Mouse (Mus musculus) olfactory bulb, adult 2 months (tissue): Measurements from ENCODE around the gene Crim1.

Source experiments
- CTCF ChIP-seq: fragments of 200-500 bp; IDR thresholded peaks from 2 replicates; pipeline ENCODE4 v1.5.1; 2012; ENCODE audit warnings: low read depth, mild to moderate bottlenecking, low read length, moderate library complexity; ENCODE audit not compliant: insufficient read depth
- POLR2A ChIP-seq: fragments of 200-500 bp; IDR thresholded peaks from 2 replicates; pipeline ENCODE4 v1.6.1; 2012; ENCODE audit warnings: mild to moderate bottlenecking, low read depth, low read length, moderate library complexity; ENCODE audit not compliant: insufficient read depth

- TF ChIP-seq CTCF = no peak
- no peak for TF ChIP-seq POLR2A
Measured at GRCm38 (mm10) chr17:78354871-78355270, 154.8 kb downstream of the Crim1 start.
